Mouse (Mus musculus) lung, embryonic 14.5 days (tissue): ENCODE measurements around the gene P4ha1. TPM values are rescaled to one million over a fixed set of nuclear protein-coding genes. Genes with fewer than 3 reads are reported as not detected.
"Not testable (repeated sequence)": the region's sequence is repeated elsewhere in the genome, so short reads cannot be mapped to it uniquely, and the experiment has no call there.

ENCODE experiments used
- ATAC-seq: fragments of 200-750 bp; cut with Nextera tagmentation; 2 replicates; pipeline ENCODE4 v1.8.0; 2017; ENCODE audit warnings: mild to moderate bottlenecking, moderate TSS enrichment, moderate library complexity; ENCODE audit not compliant: insufficient read depth
- DNase-seq: peaks from one replicate; pipeline ENCODE4 v3.0.0-alpha.2; 2015
- H3K27ac ChIP-seq: fragments of 300-500 bp; sonication (generic); 2 replicates; pipeline ENCODE4 v1.5.1; 2014; ENCODE audit warnings: low read depth, mild to moderate bottlenecking, moderate library complexity
- H3K27me3 ChIP-seq: fragments of 300-500 bp; sonication (generic); 2 replicates; pipeline ENCODE4 v1.6.1; 2014; ENCODE audit warnings: low read length, control low read depth; ENCODE audit not compliant: insufficient read depth
- H3K36me3 ChIP-seq: fragments of 300-500 bp; sonication (generic); 2 replicates; pipeline ENCODE4 v1.6.1; 2014; ENCODE audit warnings: control low read depth; ENCODE audit not compliant: insufficient read depth
- H3K4me1 ChIP-seq: fragments of 300-500 bp; sonication (generic); 2 replicates; pipeline ENCODE4 v1.6.1; 2014; ENCODE audit warnings: antibody characterized with exemption, control low read depth; ENCODE audit not compliant: insufficient read depth
- H3K4me2 ChIP-seq: fragments of 300-500 bp; sonication (generic); 2 replicates; pipeline ENCODE4 v1.6.1; 2014; ENCODE audit warnings: mild to moderate bottlenecking
- H3K4me3 ChIP-seq: fragments of 300-500 bp; sonication (generic); 2 replicates; pipeline ENCODE4 v1.5.1; 2014; ENCODE audit warnings: low read depth, low read length
- H3K9ac ChIP-seq: fragments of 300-500 bp; sonication (generic); 2 replicates; pipeline ENCODE4 v1.6.1; 2014
- H3K9me3 ChIP-seq: fragments of 300-500 bp; sonication (generic); 2 replicates; pipeline ENCODE4 v1.6.1; 2016; ENCODE audit warnings: low read depth, low read length, control low read depth
- CTCF ChIP-seq: IDR thresholded peaks from 2 replicates; pipeline ENCODE4 v1.5.1; 2016; ENCODE audit warnings: antibody characterized with exemption, low read depth
- WGBS: fragments of 180-500 bp; shearing (Covaris S2); extraction: QIAGEN DNeasy Blood & Tissue Kit; methylation state at CpG from one replicate; pipeline ENCODE4 v1.1.7; 2014; 5-methylcytosine and 5-hydroxymethylcytosine counted together
- polyA plus RNA-seq: library from polyadenylated mRNA; unstranded; fragments of >200 nt; fragmentation: Nextera tagmentation; extraction: Ambion mirVana; gene quantifications from 2 replicates; pipeline ENCODE4 v1.2.1, GENCODE M21; 2014

P4ha1 gene
- polyA plus RNA-seq, 1 experiment from 2014 or later, result 53.9 TPM

DNA sequence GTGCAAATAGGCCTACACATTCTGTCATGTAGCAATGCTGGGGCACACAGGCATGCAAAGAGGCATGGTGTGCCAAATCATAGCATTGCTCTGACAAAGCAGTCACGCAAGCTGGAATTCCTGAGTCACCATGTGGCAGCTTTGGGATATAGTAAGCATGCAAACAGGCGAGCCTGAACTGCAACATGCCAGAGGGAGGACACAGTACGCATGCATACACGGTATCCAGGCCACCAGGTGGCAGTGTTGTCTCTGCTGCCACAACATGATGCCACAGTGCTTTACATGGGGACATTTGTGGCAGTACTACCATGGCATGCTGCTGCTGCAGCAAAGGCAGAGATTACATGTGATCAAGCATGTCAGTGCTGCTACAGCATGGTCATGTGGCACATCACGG is 26.8 kb upstream of the P4ha1 start:
- Histone ChIP-seq H3K36me3 (no peaks in the 10 kb centered on the region), H3K9me3 (no peaks in the 10 kb centered on the region), H3K27ac (no peak overlapping the region), H3K27me3 (no peaks in the 10 kb centered on the region), H3K9ac (no peak overlapping the region), H3K4me1 (no peaks in the 10 kb centered on the region), H3K4me2 (no peak overlapping the region), H3K4me3 (no peak overlapping the region)
- peak; percentile 78 for ATAC-seq
- WGBS, result 21% methylated on average over 5 of the region's 5 CpGs
- peak; percentile 93 for DNase-seq
- peak; percentile 99 for TF ChIP-seq CTCF

DNA sequence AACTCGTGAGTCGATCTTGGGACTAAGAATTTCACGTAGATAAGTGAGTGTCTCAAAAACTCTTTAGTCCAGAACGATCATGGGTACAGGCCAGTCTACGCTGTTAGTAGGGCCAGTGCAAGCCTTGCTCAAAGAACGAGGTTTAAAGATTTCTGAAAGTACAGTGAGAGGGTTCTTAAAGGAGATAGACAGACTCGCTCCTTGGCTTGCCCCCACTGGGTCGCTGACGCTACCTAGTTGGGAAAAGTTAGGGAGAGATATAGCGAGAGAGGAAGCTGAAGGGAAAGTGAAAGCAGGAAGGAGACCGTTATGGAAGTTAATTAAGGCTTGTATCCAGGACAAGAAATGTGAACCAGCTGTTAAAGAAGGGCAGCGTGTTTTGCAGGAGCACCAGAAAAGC is 20.4 kb upstream of the P4ha1 start:
- not testable (repeated sequence) for H3K9ac ChIP-seq, H3K9me3 ChIP-seq, H3K36me3 ChIP-seq, DNase-seq, ATAC-seq, H3K4me1 ChIP-seq, H3K27ac ChIP-seq, H3K4me2 ChIP-seq, H3K4me3 ChIP-seq, H3K27me3 ChIP-seq
- WGBS, result 91% methylated on average over 12 of the region's 12 CpGs

DNA sequence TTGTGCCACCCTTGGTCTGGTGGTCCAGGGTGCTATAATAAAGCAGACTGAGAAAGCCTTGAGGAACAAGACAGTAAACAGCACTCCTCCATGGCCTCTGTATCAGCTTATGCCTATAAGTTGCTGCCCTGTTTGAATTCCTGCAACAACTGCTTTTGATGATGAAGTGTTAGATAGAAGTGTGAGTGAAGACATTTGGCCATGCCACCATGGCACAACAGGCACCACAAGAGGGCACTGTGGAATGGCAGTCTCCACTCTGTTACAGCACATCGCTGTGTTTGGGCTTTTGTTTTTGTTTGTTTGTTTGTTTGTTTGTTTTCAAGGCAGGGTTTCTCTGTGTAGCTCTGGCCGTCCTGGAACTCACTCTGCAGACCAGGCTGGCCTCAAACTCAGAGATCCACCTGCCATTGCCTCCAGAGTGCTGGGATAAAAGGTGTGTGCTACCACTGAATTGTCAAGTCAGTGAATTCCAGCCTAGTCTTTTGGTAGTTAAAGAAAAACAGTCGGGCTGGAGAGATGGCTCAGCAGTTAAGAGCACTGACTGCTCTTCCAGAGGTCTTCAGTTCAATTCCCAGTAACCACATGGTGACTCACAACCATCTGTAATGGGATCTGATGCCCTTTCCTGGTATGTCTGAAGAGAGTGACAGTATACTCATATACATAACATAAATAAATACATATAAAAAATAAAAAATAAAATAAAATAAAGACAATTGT is 13.9 kb upstream of the P4ha1 start:
- no peak overlapping the region for H3K4me2 ChIP-seq
- DNase-seq (peak; percentile 50), ATAC-seq (no peak; the same call in 1 of the 2 replicates)
- no peaks in the 10 kb centered on the region; the same call in 1 of the 2 replicates for H3K9me3 ChIP-seq
- H3K9ac ChIP-seq, result no peak overlapping the region
- H3K4me1 ChIP-seq, result peaks cover 16% of the 10 kb centered on the region; the same call in 1 of the 2 replicates
- H3K4me3 ChIP-seq, result no peak overlapping the region
- no peaks in the 10 kb centered on the region for H3K27me3 ChIP-seq
- H3K36me3 ChIP-seq, result no peaks in the 10 kb centered on the region
- WGBS, result 50% methylated on average over 3 of the region's 3 CpGs
- no peak overlapping the region for H3K27ac ChIP-seq
- TF ChIP-seq CTCF, result peak; percentile 65

DNA sequence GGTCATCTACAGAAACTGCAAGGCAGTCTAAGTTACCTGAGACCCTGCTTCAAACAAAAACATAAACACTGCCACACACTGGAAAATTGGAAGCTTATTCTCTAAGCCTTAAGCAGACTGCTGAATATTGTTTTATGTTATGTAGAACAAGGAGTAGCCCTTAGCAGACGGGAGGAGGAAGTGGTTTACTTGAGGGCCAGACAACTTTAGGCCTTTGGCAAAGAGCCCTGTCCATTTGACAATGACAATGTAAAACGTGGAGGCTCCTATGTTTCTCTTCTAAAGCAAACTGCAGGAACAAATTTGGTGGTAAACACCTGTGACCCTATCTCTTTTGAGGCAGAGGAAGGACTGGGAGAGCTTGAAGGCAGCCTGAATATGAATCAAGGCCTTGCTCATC is 13.0 kb upstream of the P4ha1 start:
- ATAC-seq (peak; percentile 30; the same call in 1 of the 2 replicates), DNase-seq (peak; percentile 44)
- TF ChIP-seq CTCF, result no peak
- Histone ChIP-seq H3K9ac (no peak overlapping the region), H3K4me3 (no peak overlapping the region), H3K4me2 (no peak overlapping the region), H3K27ac (peak overlapping the region; percentile 2; the same call in 1 of the 2 replicates), H3K27me3 (no peaks in the 10 kb centered on the region), H3K36me3 (no peaks in the 10 kb centered on the region), H3K9me3 (no peaks in the 10 kb centered on the region; the same call in 1 of the 2 replicates), H3K4me1 (peaks cover 16% of the 10 kb centered on the region; the same call in 1 of the 2 replicates)
- 23% methylated on average over 2 of the region's 2 CpGs for WGBS

DNA sequence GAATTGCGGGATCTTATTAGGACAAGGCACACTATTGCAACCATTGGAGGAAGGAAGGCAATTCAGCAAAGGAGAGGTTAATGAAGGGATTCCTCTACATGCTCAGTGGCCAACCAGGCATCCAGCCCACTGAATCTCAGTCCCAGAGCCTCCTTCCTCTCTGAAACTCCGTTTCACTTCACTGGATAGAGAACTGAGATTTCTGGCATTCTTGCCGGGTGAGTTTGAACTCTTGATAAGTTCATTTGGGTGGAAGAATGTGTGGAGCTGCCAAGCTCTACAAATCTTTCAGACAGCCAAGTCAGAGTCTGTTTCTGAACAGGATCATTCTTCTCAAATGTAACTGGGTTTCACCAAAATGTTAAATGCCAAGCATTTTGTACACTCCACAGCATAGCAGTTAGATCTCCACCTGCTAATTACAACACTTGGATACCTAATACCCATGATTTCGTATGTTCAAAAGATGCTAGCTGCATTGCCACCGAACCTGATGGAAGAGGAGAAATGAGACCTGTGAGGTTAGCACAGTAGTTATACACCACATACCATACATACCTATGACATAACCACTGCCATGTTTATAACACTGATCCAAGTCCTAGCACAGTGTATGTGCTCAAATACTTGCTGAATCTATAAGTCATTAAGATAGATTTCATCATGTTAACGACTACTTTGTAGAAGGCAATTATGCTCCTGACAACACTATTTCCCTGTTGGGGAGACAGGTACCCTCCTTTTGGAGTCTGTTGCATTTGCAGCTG is 12.2 kb upstream of the P4ha1 start:
- no peaks in the 10 kb centered on the region for H3K36me3 ChIP-seq
- ATAC-seq (peak; percentile 86), DNase-seq (peak; percentile 89)
- no peak overlapping the region for H3K4me3 ChIP-seq
- H3K27me3 ChIP-seq, result no peaks in the 10 kb centered on the region
- no peak for TF ChIP-seq CTCF
- H3K9ac ChIP-seq, result no peak overlapping the region
- peak overlapping the region; percentile 2; the same call in 1 of the 2 replicates for H3K27ac ChIP-seq
- no peaks in the 10 kb centered on the region; the same call in 1 of the 2 replicates for H3K9me3 ChIP-seq
- WGBS, result 54% methylated on average over 6 of the region's 6 CpGs
- peaks cover 16% of the 10 kb centered on the region; the same call in 1 of the 2 replicates for H3K4me1 ChIP-seq
- H3K4me2 ChIP-seq, result no peak overlapping the region

DNA sequence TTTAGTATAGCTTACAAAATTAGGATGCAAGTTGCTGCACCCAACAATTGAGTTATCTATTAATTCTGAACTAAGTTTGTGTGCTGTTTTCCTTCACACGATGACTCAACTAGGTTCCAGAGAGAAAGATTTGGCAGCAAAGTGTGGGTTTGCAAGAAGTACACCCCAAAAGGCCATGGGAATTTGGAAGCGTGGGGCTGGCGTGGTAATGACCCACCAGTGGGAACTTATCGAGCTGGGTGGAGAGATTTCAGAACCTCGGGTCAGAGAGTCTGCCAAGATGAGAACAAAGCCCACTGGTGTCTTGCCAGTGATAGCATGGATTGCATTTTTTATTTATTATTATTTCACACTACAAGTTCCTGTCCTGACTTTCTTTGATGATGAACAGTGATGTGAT is 11.2 kb upstream of the P4ha1 start:
- WGBS, result 73% methylated on average over 5 of the region's 5 CpGs
- no peak overlapping the region for H3K4me2 ChIP-seq
- no peak for ATAC-seq
- no peak for TF ChIP-seq CTCF
- no peaks in the 10 kb centered on the region; the same call in 1 of the 2 replicates for H3K9me3 ChIP-seq
- H3K27me3 ChIP-seq, result no peaks in the 10 kb centered on the region
- H3K9ac ChIP-seq, result no peak overlapping the region
- H3K4me3 ChIP-seq, result no peak overlapping the region
- no peak for DNase-seq
- no peak overlapping the region for H3K27ac ChIP-seq
- H3K36me3 ChIP-seq, result no peaks in the 10 kb centered on the region
- H3K4me1 ChIP-seq, result peaks cover 16% of the 10 kb centered on the region; the same call in 1 of the 2 replicates

DNA sequence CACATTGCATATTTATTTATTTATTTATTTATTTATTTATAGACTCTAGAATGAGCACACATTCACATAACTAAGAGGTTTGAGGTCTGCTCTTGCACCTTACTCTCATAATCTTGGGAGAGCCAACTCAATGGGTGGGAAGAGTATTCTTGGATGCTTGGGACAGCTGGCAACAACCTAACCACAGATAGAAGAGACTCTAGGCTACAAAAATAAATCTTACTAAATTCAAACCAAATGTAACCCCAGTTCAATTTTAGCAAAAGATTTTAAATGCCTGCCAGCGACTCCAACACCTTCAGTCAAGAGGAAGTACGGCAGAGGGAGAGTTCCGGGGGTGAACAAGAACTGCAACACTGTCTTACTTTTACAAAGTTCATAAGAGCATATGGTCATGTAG is 2.0 kb upstream of the P4ha1 start:
- H3K4me1 ChIP-seq, result peaks cover 4% of the 10 kb centered on the region
- no peak for TF ChIP-seq CTCF

More for the DNA sequence above, 2.0 kb upstream of the P4ha1 start:
- Histone ChIP-seq H3K27me3 (no peaks in the 10 kb centered on the region), H3K9me3 (no peaks in the 10 kb centered on the region), H3K4me3 (no peak overlapping the region), H3K4me2 (no peak overlapping the region), H3K9ac (no peak overlapping the region), H3K36me3 (no peaks in the 10 kb centered on the region), H3K27ac (no peak overlapping the region)
- DNase-seq, result no peak
- no peak for ATAC-seq
- WGBS, result 81% methylated on average over 3 of the region's 3 CpGs
